Mouse (Mus musculus) testis, adult 2 months (tissue): ENCODE data around the gene Kif3a. TPM values are rescaled to one million over a fixed set of nuclear protein-coding genes. Genes with fewer than 3 reads are reported as not detected.
A peak's percentile ranks its signal among the peaks of the same experiment; 100 is the strongest.

Experiments
- H3K27ac ChIP-seq: fragments of 200-500 bp; 2 replicates; pipeline ENCODE4 v1.5.1; 2012; ENCODE audit warnings: low read depth, low read length; ENCODE audit not compliant: control insufficient read depth, insufficient read depth
- H3K27me3 ChIP-seq: fragments of 200-500 bp; 2 replicates; pipeline ENCODE4 v1.6.1; 2012; ENCODE audit warnings: mild to moderate bottlenecking, low read length, moderate library complexity; ENCODE audit not compliant: control insufficient read depth, insufficient read depth
- H3K36me3 ChIP-seq: fragments of 200-500 bp; 2 replicates; pipeline ENCODE4 v1.6.1; 2012; ENCODE audit warnings: mild to moderate bottlenecking, low read length; ENCODE audit not compliant: control insufficient read depth, insufficient read depth
- H3K4me1 ChIP-seq: fragments of 200-500 bp; 2 replicates; pipeline ENCODE4 v1.6.1; 2012; ENCODE audit warnings: low read length; ENCODE audit not compliant: control insufficient read depth, insufficient read depth
- H3K4me3 ChIP-seq: fragments of 200-500 bp; 2 replicates; pipeline ENCODE4 v1.5.1; 2012; ENCODE audit warnings: low read depth, mild to moderate bottlenecking, low read length, moderate library complexity, mixed read lengths; ENCODE audit not compliant: control insufficient read depth
- CTCF ChIP-seq: fragments of 200-500 bp; IDR thresholded peaks from 2 replicates; pipeline ENCODE4 v1.5.1; 2012; ENCODE audit warnings: low read depth, mild to moderate bottlenecking, inconsistent platforms, low read length, moderate library complexity; ENCODE audit not compliant: control insufficient read depth, insufficient read depth, insufficient replicate concordance
- POLR2A ChIP-seq: fragments of 200-500 bp; IDR thresholded peaks from 2 replicates; pipeline ENCODE4 v1.6.1; 2012; ENCODE audit warnings: low read depth, mild to moderate bottlenecking, inconsistent platforms, low read length, moderate library complexity; ENCODE audit not compliant: control insufficient read depth
- polyA plus RNA-seq: library from polyadenylated mRNA; depleted of rRNA; stranded (reverse); fragments of >200 nt; gene quantifications from 2 replicates; pipeline ENCODE4 v1.2.3, GENCODE M21; 2012; rRNA removed

Gene Kif3a
- 26.2 and 31.0 TPM in 2 replicates for polyA plus RNA-seq

GRCm38 (mm10) chr11:53567224-53568014 is at the start of gene Kif3a:
Gene Kif3a, plus strand, starts transcription at chr11:53567379.
- no peaks in the 10 kb centered on the region for H3K27me3 ChIP-seq
- no peak for TF ChIP-seq CTCF
- no peak; the same call in none of the 2 replicates for TF ChIP-seq POLR2A
- H3K4me1 ChIP-seq, result peaks cover 2% of the 10 kb centered on the region; the same call in 1 of the 2 replicates
- H3K27ac ChIP-seq, result peak within 1 kb of the TSS; percentile 95
- H3K4me3 ChIP-seq, result peak within 1 kb of the TSS; percentile 97
- peaks cover 1% of the 10 kb centered on the region for H3K36me3 ChIP-seq

- Histone ChIP-seq H3K4me1 (peaks cover 5% of the 10 kb centered on the region; the same call in 1 of the 2 replicates), H3K27ac (no peak overlapping the region), H3K4me3 (no peak overlapping the region), H3K36me3 (no peaks in the 10 kb centered on the region), H3K27me3 (no peaks in the 10 kb centered on the region)
- TF ChIP-seq POLR2A (no peak), CTCF (no peak)
Observed at GRCm38 (mm10) chr11:53518759-53519158, 48.4 kb upstream of the Kif3a start.

GRCm38 (mm10) chr11:53519207-53520121 is 47.7 kb upstream of the Kif3a start, which contains the start of gene Sept8:
Gene Sept8, plus strand, starts transcription at chr11:53519257.
- Histone ChIP-seq H3K27ac (peak within 1 kb of the TSS; percentile 37), H3K4me3 (peak within 1 kb of the TSS; percentile 67), H3K36me3 (no peaks in the 10 kb centered on the region), H3K27me3 (no peaks in the 10 kb centered on the region), H3K4me1 (peaks cover 5% of the 10 kb centered on the region)
- TF ChIP-seq POLR2A (peak; percentile 9; the same call in 1 of the 2 replicates), CTCF (no peak)

- H3K27me3 ChIP-seq, result no peaks in the 10 kb centered on the region
Observed at GRCm38 (mm10) chr11:53520122-53520978, 46.8 kb upstream of the Kif3a start.

GRCm38 (mm10) chr11:53521120-53521820 is 45.9 kb upstream of the Kif3a start:
- no peak for TF ChIP-seq POLR2A
- Histone ChIP-seq H3K27me3 (no peaks in the 10 kb centered on the region), H3K4me1 (peaks cover 18% of the 10 kb centered on the region), H3K36me3 (no peaks in the 10 kb centered on the region), H3K4me3 (no peak overlapping the region), H3K27ac (peak overlapping the region; percentile 27; the same call in 1 of the 2 replicates)

More at GRCm38 (mm10) chr11:53520122-53520978, 46.8 kb upstream of the Kif3a start:
- Histone ChIP-seq H3K36me3 (no peaks in the 10 kb centered on the region), H3K4me1 (peaks cover 13% of the 10 kb centered on the region), H3K4me3 (peak overlapping the region; percentile 67), H3K27ac (peak overlapping the region; percentile 37)
- no peak for TF ChIP-seq POLR2A
- no peak for TF ChIP-seq CTCF

- Histone ChIP-seq H3K27ac (no peak overlapping the region; the same call in 1 of the 2 replicates), H3K36me3 (no peaks in the 10 kb centered on the region), H3K4me3 (no peak overlapping the region), H3K27me3 (no peaks in the 10 kb centered on the region), H3K4me1 (peaks cover 18% of the 10 kb centered on the region)
- TF ChIP-seq CTCF (no peak), POLR2A (no peak)
Observed at GRCm38 (mm10) chr11:53521821-53522131, 45.4 kb upstream of the Kif3a start.
